Mouse (Mus musculus) heart, adult 2 months (tissue): Measurements from ENCODE around the gene Lgi1.

ENCODE experiments used
- CTCF ChIP-seq: fragments of 200-600 bp; IDR thresholded peaks from 2 replicates; pipeline ENCODE4 v1.8.1; 2022; ENCODE audit warnings: antibody characterized with exemption, mild to moderate bottlenecking, moderate library complexity
- EP300 ChIP-seq: fragments of 200-500 bp; IDR thresholded peaks from 2 replicates; pipeline ENCODE4 v1.6.1; 2011; ENCODE audit warnings: low read depth, low read length, control low read depth; ENCODE audit not compliant: insufficient read depth
- POLR2A ChIP-seq: fragments of 200-500 bp; IDR thresholded peaks from 2 replicates; pipeline ENCODE4 v1.6.1; 2011; ENCODE audit warnings: mild to moderate bottlenecking, low read depth, low read length, control low read depth; ENCODE audit not compliant: insufficient read depth

DNA sequence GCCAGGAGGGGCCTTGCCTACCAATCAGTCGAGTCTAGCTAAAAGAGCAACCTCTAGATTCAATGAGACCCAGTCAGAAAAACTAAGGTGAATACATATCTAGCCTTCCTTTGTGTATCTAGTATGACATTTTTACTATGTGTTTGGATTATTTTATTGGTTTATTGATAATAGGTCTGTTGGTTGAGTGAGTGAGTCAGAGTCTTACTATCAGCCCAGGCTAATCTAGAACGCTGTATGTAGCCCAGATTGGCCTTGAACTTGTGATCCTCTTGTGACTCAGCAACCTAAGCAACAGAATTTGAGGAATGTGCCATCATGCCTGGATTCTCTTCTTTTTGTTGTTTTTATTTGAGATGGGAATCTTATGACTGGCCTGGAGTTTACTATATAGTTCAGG is 86.9 kb downstream of the Lgi1 start:
- TF ChIP-seq CTCF, result no peak
- no peak for TF ChIP-seq POLR2A
- TF ChIP-seq EP300, result no peak
